Mouse (Mus musculus): ENCODE measurements around the gene Cldn12.

DNA sequence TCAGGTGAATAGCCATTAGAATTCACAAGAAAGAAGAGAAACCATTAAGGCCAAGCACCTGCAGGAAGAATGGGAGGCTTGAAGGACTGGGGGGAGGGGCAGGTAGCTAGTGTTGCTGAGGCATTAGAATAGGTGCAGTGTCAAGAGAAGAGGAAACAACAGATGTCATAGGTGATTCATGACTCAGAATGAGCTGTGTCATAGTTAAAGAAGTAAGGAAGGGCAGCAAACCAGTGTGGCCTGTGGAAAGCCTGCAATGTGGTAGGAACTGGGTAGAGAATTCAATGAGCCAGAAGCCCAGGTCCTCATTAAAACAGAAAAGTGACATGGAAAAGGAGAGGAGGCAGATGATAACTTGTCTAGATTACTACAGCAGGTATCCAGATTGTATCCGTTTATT, 49.5 kb downstream of the Cldn12 start:
- no peak for TF ChIP-seq POLR2A (IDR thresholded peaks at IDR 0.05; ENCODE audit: borderline replicate concordance, low read depth, low read length)
- TF ChIP-seq CTCF (IDR thresholded peaks at IDR 0.05; ENCODE audit: low read depth, low read length), result no peak

All from bone marrow macrophage, adult 2 months (primary cell).